Mouse (Mus musculus): Measurements from ENCODE around the gene Wdr37. TPM values are rescaled to one million over a fixed set of nuclear protein-coding genes. Genes with fewer than 3 reads are reported as not detected.

Wdr37 gene
- total RNA-seq, 2 experiments from 2014 or later = 104 TPM

GRCm38 (mm10) chr13:8780441-8780840 is 91.3 kb downstream of the Wdr37 start:
- no peak for DNase-seq (ENCODE audit: low spot score in 2 of 2)
- intact Hi-C loops (cut with DNase I) = loop anchor here (10.0 kb wide), 1 partner anchor 1946 kb away; no protein-coding TSS in a partner anchor

GRCm38 (mm10) chr13:8770616-8771015 is 101.1 kb downstream of the Wdr37 start:
- intact Hi-C loops (cut with DNase I) = no loop called here

DNA sequence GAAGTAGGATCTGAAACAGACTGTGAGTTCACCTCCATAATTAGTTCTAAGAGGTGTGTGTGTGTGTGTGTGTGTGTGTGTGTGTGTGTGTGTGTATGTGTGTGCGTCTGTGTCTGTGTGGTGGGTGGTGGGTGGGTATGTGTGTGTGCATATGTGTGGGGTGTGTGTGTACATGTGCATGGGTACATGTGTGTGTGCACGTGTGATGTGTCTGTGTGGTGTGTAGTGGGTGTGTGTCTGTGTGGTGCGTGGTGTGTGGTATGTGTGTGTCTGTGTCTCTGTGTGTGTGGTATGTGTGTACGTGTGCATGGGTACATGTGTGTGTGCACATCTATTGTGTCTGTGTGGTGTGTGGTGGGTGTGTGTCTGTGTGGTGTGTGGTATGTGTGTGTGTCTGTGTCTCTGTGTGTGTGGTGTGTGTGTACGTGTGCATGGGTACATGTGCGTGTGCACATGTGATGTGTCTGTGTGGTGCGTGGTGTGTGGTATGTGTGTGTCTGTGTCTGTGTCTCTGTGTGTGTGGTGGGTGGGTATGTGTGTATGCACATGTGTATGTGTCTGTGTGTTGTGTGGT is 102.0 kb downstream of the Wdr37 start:
- intact Hi-C loops (cut with DNase I) = no loop called here
- no peak for DNase-seq (ENCODE audit: low spot score in 2 of 2)

More at GRCm38 (mm10) chr13:8770616-8771015, 101.1 kb downstream of the Wdr37 start:
- DNase-seq (ENCODE audit: low spot score in 2 of 2) = no peak

DNA sequence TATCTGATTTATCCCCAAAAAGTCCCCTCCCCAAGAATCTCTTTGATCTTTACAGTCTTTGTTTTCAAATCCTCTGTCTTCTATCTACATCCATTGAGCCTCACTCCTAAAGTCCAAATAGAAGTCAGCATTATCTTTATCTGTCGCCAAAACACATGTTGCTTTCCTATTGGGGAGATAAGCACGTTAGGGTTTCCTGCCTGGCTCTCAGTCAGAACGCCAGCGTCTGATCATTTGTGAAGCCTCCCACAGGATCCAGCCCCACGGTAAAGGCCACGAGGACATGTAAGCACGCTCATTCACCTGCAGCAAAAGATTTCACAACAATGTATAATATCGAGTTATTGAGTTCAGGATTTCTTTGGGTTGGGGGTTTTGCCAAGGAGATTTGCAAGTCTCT is 110.8 kb downstream of the Wdr37 start:
- DNase-seq (ENCODE audit: low spot score in 2 of 2) = no peak
- intact Hi-C loops (cut with DNase I) = no loop called here

Small RNAs within 50 kb of the gene (microRNA-seq; reads per million reads assigned to microRNA genes)
- gene Gm22750 = not detected

Other genes starting within 250 kb of the Wdr37 start
- gene Idi1, start 13.6 kb upstream of the Wdr37 start, total RNA-seq (2021) = 10 to 100 TPM; 37.6 to 42.2 TPM
- under 1 TPM in 1 of 2 experiments, not detected in 1; 0.59 TPM for gene Gm9745, start 76.3 kb upstream of the Wdr37 start, total RNA-seq (2021)
- gene Idi2, start 81.0 kb upstream of the Wdr37 start, total RNA-seq (2021) = not detected
- 10 to 100 TPM; 36.3 to 37.2 TPM for gene Gtpbp4, start 124.2 kb upstream of the Wdr37 start, total RNA-seq (2021)
- gene Larp4b, start 222.0 kb upstream of the Wdr37 start, total RNA-seq (2021) = 10 to 100 TPM; 75.5 to 76.3 TPM

Measured in left cerebral cortex, postnatal 36 days (tissue).